Mouse (Mus musculus): ENCODE measurements around the gene Tnrc6c. TPM values are rescaled to one million over a fixed set of nuclear protein-coding genes. Genes with fewer than 3 reads are reported as not detected.

The Tnrc6c gene
- polyA plus RNA-seq, 1 experiment: 14.9 TPM

DNA sequence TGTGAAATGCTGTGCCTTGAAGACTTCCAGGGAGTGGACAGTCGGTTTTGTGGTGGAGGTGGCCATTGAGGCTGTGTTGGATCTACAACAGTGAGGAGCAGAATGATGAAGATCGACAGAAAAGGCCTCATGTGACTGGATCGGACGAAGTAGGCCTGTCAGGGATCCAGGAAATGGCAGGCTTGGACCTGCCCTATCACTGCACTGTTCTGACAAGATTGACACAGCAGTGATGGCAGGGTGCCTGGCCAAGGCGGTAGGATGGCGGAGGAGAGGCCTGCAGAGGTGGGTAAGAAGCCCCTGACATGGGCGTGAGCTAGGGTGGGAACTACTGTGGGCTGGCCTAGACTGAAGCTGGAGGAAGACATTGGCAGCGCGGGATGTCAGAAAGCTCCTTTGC lies 110.2 kb downstream of the Tnrc6c start:
- WGBS: 89% methylated on average over 9 of the region's 9 CpGs
- H3K27me3 ChIP-seq (replicated peaks; ENCODE audit: control insufficient read depth, insufficient read depth, low read length): no peaks in the 10 kb centered on the region
- H3K4me1 ChIP-seq (ENCODE audit: control insufficient read depth, insufficient read depth, low read length): peaks cover 10% of the 10 kb centered on the region
- no peak overlapping the region for H3K4me3 ChIP-seq (ENCODE audit: insufficient read depth, low read depth, low read length)
- TF ChIP-seq CTCF (conservative IDR thresholded peaks at IDR 0.05; ENCODE audit: insufficient read depth, insufficient read length, low read depth, low read length) (no peak), POLR2A (IDR thresholded peaks at IDR 0.05; ENCODE audit: low read depth, low read length) (no peak)
- H3K36me3 ChIP-seq (ENCODE audit: control insufficient read depth, insufficient read depth, low read length): no peaks in the 10 kb centered on the region
- no peak for DNase-seq
- no peak overlapping the region for H3K27ac ChIP-seq (ENCODE audit: insufficient read depth, low read depth, low read length)

DNA sequence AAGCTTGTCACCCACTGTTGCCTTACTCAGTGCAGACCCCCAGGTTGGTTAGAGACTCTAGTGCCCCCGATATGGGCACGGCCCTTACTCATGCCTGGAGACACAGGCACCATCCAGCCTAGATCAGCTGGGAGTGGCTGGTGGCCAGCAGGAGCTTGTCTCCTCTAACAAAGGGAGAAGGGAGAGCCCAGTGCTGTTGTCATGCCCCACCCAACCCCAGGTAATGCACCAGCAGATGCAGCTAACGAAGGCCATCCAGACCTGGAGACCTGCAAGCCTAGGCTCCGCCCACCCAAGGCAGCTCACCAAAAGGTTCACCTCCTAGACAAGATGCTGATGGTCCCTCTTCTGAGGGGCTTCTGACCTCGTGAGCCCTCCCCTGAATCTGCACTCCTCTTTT lies 111.3 kb downstream of the Tnrc6c start:
- Histone ChIP-seq H3K27ac (ENCODE audit: insufficient read depth, low read depth, low read length) (no peak overlapping the region), H3K27me3 (replicated peaks; ENCODE audit: control insufficient read depth, insufficient read depth, low read length) (no peaks in the 10 kb centered on the region), H3K36me3 (ENCODE audit: control insufficient read depth, insufficient read depth, low read length) (no peaks in the 10 kb centered on the region), H3K4me3 (ENCODE audit: insufficient read depth, low read depth, low read length) (no peak overlapping the region), H3K4me1 (ENCODE audit: control insufficient read depth, insufficient read depth, low read length) (peaks cover 10% of the 10 kb centered on the region)
- no peak for DNase-seq
- no peak for TF ChIP-seq POLR2A (IDR thresholded peaks at IDR 0.05; ENCODE audit: low read depth, low read length)
- WGBS: 92% methylated on average over 5 of the region's 5 CpGs

DNA sequence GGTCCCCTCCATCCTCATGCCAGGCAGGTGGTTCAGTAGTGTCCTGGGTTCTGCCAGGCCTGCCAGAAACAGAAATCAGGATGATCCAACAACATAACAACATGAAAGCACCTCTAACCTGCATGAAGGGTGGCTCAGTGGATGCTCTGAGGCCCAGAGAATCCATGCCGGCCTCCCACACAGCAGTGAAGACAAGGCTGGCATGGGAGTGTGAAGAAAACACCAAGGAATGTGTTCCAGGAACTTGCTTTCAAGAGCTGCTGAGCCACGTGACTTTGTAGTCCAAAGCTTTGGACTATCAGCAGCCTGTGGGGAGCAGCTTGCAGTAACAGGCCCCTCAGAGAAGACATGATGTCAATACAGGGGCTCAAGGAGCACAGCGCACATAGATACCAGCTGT lies 112.2 kb downstream of the Tnrc6c start:
- 58% methylated on average over 3 of the region's 3 CpGs for whole genome bisulfite sequencing
- no peaks in the 10 kb centered on the region for H3K36me3 ChIP-seq (ENCODE audit: control insufficient read depth, insufficient read depth, low read length)
- TF ChIP-seq CTCF (conservative IDR thresholded peaks at IDR 0.05; ENCODE audit: insufficient read depth, insufficient read length, low read depth, low read length) (no peak), POLR2A (IDR thresholded peaks at IDR 0.05; ENCODE audit: low read depth, low read length) (no peak)
- H3K27ac ChIP-seq (ENCODE audit: insufficient read depth, low read depth, low read length): peak overlapping the region; percentile 2
- peak; percentile 28 for DNase-seq
- H3K4me1 ChIP-seq (ENCODE audit: control insufficient read depth, insufficient read depth, low read length): peaks cover 10% of the 10 kb centered on the region
- no peaks in the 10 kb centered on the region for H3K27me3 ChIP-seq (replicated peaks; ENCODE audit: control insufficient read depth, insufficient read depth, low read length)
- H3K4me3 ChIP-seq (ENCODE audit: insufficient read depth, low read depth, low read length): no peak overlapping the region

DNA sequence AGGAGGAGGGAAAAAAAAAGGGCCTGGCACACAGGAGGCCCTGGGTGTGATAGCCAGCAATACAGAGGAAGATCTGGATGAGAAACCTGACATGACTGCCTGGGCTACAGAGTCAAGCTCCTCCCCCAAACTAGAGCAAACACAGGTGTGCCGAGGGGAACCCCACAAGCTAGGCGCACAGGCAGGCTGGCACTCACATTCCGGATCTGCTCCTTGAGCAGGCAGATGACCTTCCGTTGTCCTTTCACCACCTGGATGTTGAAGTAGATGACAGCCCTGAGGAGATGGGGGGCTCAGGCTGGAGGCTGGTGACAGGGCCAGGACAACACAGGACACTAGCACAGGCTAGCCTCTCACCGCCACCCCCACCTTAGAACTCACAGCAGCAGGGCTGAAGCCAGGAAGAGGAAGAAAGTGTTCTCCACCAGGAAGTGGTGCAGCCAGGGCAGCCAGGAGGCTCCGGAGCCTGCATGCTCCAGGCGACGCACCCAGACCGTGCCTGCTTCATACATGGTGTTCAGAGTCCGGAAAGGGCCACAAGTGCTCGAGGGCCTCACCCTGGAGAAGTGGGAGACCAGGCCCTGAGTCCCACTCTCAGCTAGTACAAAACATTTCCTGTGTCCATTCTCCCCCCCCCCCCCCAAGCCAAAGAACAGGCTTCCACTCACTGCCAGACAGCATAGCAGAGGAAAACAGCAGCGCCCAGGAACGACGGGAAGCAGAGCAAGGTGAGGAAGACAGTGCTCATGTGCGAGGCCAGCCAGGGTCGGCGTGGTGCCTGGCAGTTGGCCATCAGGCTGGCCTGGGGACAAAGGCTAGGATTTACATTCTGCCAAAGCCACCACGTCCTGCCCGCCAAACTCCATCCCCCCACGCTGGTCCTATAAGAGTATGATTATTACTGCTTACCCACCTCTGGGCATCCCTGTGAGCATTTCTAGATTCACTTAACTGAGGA lies 114.9 kb downstream of the Tnrc6c start:
- H3K4me3 ChIP-seq (ENCODE audit: insufficient read depth, low read depth, low read length): no peak overlapping the region

DNA sequence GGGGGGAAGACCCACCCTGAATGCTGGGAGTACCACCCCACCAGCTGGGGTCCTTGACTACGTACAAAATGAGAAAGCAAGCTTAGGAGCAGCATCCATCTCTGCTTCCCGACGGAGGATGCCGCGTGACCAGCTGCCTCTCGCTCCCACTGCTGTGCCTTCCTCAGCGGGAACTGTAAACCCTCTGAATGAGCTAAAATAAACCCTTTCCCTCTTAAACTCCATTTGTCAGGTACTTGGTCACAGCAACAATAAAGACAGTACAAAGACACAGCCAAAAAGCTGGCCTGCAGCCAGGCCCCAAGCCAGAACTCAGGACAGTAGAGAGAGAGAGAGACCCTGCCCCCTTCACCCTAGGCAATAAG lies 115.6 kb downstream of the Tnrc6c start:
- H3K27me3 ChIP-seq (replicated peaks; ENCODE audit: control insufficient read depth, insufficient read depth, low read length): no peaks in the 10 kb centered on the region
- 88% methylated on average over 7 of the region's 7 CpGs for WGBS
- H3K27ac ChIP-seq (ENCODE audit: insufficient read depth, low read depth, low read length): no peak overlapping the region
- no peak for TF ChIP-seq POLR2A (IDR thresholded peaks at IDR 0.05; ENCODE audit: low read depth, low read length)
- TF ChIP-seq CTCF (conservative IDR thresholded peaks at IDR 0.05; ENCODE audit: insufficient read depth, insufficient read length, low read depth, low read length): no peak
- H3K4me1 ChIP-seq (ENCODE audit: control insufficient read depth, insufficient read depth, low read length): peaks cover 10% of the 10 kb centered on the region
- no peak overlapping the region for H3K4me3 ChIP-seq (ENCODE audit: insufficient read depth, low read depth, low read length)
- no peak for DNase-seq
- H3K36me3 ChIP-seq (ENCODE audit: control insufficient read depth, insufficient read depth, low read length): no peaks in the 10 kb centered on the region

More for the DNA sequence above, 114.9 kb downstream of the Tnrc6c start:
- WGBS: 45% methylated on average over 20 of the region's 20 CpGs
- no peaks in the 10 kb centered on the region for H3K36me3 ChIP-seq (ENCODE audit: control insufficient read depth, insufficient read depth, low read length)
- no peak for DNase-seq
- H3K27me3 ChIP-seq (replicated peaks; ENCODE audit: control insufficient read depth, insufficient read depth, low read length): no peaks in the 10 kb centered on the region
- H3K27ac ChIP-seq (ENCODE audit: insufficient read depth, low read depth, low read length): 0 out of 2 replicates have a peak overlapping the region, but pooled peaks have one; percentile 45
- peaks cover 10% of the 10 kb centered on the region for H3K4me1 ChIP-seq (ENCODE audit: control insufficient read depth, insufficient read depth, low read length)
- no peak for TF ChIP-seq POLR2A (IDR thresholded peaks at IDR 0.05; ENCODE audit: low read depth, low read length)
- TF ChIP-seq CTCF (conservative IDR thresholded peaks at IDR 0.05; ENCODE audit: insufficient read depth, insufficient read length, low read depth, low read length): no peak

DNA sequence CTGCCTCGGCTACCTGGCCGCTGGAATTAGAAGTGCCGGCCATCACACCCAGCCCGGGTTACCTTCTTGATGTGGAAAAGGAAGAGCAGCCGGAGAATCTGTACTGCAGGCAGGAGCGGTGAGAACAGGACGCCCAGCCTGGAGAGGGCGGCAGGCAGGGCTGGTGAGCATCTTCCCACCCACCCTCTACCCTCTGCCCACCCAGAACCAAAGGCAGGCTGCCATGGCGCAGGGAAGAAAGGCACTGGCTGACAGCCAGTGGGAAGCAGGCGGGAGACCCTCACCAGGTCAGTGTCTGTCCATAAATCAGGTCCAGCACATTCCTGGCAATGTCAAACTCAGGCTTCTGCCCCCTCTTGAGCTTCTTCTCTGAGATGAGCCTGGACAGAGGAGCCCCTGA lies 116.3 kb downstream of the Tnrc6c start:
- WGBS: 87% methylated on average over 10 of the region's 10 CpGs
- Histone ChIP-seq H3K4me3 (ENCODE audit: insufficient read depth, low read depth, low read length) (no peak overlapping the region), H3K27me3 (replicated peaks; ENCODE audit: control insufficient read depth, insufficient read depth, low read length) (no peaks in the 10 kb centered on the region), H3K36me3 (ENCODE audit: control insufficient read depth, insufficient read depth, low read length) (0 out of 2 replicates have a peak, but pooled peaks cover under 1% of the 10 kb centered on the region), H3K27ac (ENCODE audit: insufficient read depth, low read depth, low read length) (no peak overlapping the region), H3K4me1 (ENCODE audit: control insufficient read depth, insufficient read depth, low read length) (peaks cover 10% of the 10 kb centered on the region)
- TF ChIP-seq POLR2A (IDR thresholded peaks at IDR 0.05; ENCODE audit: low read depth, low read length) (no peak), CTCF (conservative IDR thresholded peaks at IDR 0.05; ENCODE audit: insufficient read depth, insufficient read length, low read depth, low read length) (no peak)
- DNase-seq: no peak

DNA sequence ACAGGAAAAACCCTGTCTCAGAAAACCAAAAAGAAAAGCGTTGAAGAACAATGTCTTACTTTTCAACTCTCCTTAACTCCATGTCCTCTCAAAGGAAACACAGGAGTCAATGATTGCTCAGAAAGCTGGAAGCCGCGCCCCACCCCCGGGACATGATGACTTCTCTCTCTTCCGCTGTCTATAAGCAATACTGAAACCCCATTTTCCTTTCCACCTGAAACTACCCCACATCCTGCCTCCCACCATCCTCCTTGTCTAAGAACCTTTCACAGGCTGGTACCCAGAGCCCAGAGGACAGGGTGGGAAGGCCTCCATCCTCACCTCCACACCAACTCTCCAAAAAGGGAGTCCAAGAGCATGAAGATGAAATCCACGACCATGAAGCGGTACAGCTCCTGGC lies 118.3 kb downstream of the Tnrc6c start:
- no peak overlapping the region for H3K27ac ChIP-seq (ENCODE audit: insufficient read depth, low read depth, low read length)
- H3K4me3 ChIP-seq (ENCODE audit: insufficient read depth, low read depth, low read length): no peak overlapping the region
- DNase-seq: no peak
- 0 out of 2 replicates have a peak, but pooled peaks cover 1% of the 10 kb centered on the region for H3K36me3 ChIP-seq (ENCODE audit: control insufficient read depth, insufficient read depth, low read length)
- no peaks in the 10 kb centered on the region for H3K27me3 ChIP-seq (replicated peaks; ENCODE audit: control insufficient read depth, insufficient read depth, low read length)
- 90% methylated on average over 7 of the region's 7 CpGs for WGBS
- TF ChIP-seq CTCF (conservative IDR thresholded peaks at IDR 0.05; ENCODE audit: insufficient read depth, insufficient read length, low read depth, low read length): no peak
- no peaks in the 10 kb centered on the region for H3K4me1 ChIP-seq (ENCODE audit: control insufficient read depth, insufficient read depth, low read length)

Data from kidney, adult 2 months (tissue).